Mouse (Mus musculus) hindbrain, postnatal 0 days (tissue): Measurements from ENCODE around the gene Oaz1. TPM values are rescaled to one million over a fixed set of nuclear protein-coding genes. Genes with fewer than 3 reads are reported as not detected.
A peak's percentile ranks its signal among the peaks of the same experiment; 100 is the strongest.

Experiments used
- ATAC-seq: fragments of 200-750 bp; cut with Nextera tagmentation; 2 replicates; pipeline ENCODE4 v1.8.0; 2017; ENCODE audit warnings: mild to moderate bottlenecking, moderate TSS enrichment, moderate library complexity
- DNase-seq: peaks from one replicate; pipeline ENCODE4 v3.0.0-alpha.2; 2015; ENCODE audit warnings: low spot score
- H3K27ac ChIP-seq: fragments of 300-500 bp; sonication (generic); 2 replicates; pipeline ENCODE4 v1.5.1; 2014; ENCODE audit warnings: mild to moderate bottlenecking
- H3K27me3 ChIP-seq: fragments of 300-500 bp; sonication (generic); 2 replicates; pipeline ENCODE4 v1.6.1; 2014; ENCODE audit warnings: low read length, mixed read lengths; ENCODE audit not compliant: insufficient read depth
- H3K36me3 ChIP-seq: fragments of 300-500 bp; sonication (generic); 2 replicates; pipeline ENCODE4 v1.6.1; 2014; ENCODE audit warnings: low read length, mixed read lengths; ENCODE audit not compliant: insufficient read depth
- H3K4me1 ChIP-seq: fragments of 300-500 bp; sonication (generic); 2 replicates; pipeline ENCODE4 v1.6.1; 2014; ENCODE audit warnings: antibody characterized with exemption, low read length, mixed read lengths; ENCODE audit not compliant: insufficient read depth
- H3K4me2 ChIP-seq: fragments of 300-500 bp; sonication (generic); 2 replicates; pipeline ENCODE4 v1.6.1; 2014; ENCODE audit warnings: low read depth, mild to moderate bottlenecking, low read length, moderate library complexity, mixed read lengths
- H3K4me3 ChIP-seq: fragments of 300-500 bp; sonication (generic); 2 replicates; pipeline ENCODE4 v1.5.1; 2014; ENCODE audit warnings: low read length
- H3K9ac ChIP-seq: fragments of 300-500 bp; sonication (generic); replicated peaks from 2 replicates; pipeline ENCODE4 v1.6.1; 2014; ENCODE audit warnings: mild to moderate bottlenecking, low read length, moderate library complexity, mixed read lengths
- H3K9me3 ChIP-seq: fragments of 300-500 bp; sonication (generic); 2 replicates; pipeline ENCODE4 v1.6.1; 2016; ENCODE audit warnings: low read length, mixed read lengths
- CTCF ChIP-seq: IDR thresholded peaks from 2 replicates; pipeline ENCODE4 v1.5.1; 2016; ENCODE audit warnings: antibody characterized with exemption, control low read depth, low read depth
- WGBS: fragments of 180-500 bp; shearing (Covaris S2); extraction: QIAGEN DNeasy Blood & Tissue Kit; methylation state at CpG from one replicate; pipeline ENCODE4 v1.1.7; 2014; 5-methylcytosine and 5-hydroxymethylcytosine counted together
- polyA plus RNA-seq: library from polyadenylated mRNA; unstranded; fragments of >200 nt; fragmentation: Nextera tagmentation; extraction: Ambion mirVana; gene quantifications from 2 replicates; pipeline ENCODE4 v1.2.1, GENCODE M21; 2015
- total RNA-seq: library from RNA; depleted of rRNA; stranded (reverse); fragments of >200 nt; gene quantifications from 2 replicates; pipeline ENCODE4 v1.2.3, GENCODE M21; 2014

The Oaz1 gene
- total and polyA plus RNA-seq, 2 experiments from 2014 or later, result 1,180 to 1,185 TPM

GRCm38 (mm10) chr10:80796307-80796848 is 30.1 kb upstream of the Oaz1 start:
- Histone ChIP-seq H3K4me1 (peaks cover 13% of the 10 kb centered on the region), H3K9me3 (no peaks in the 10 kb centered on the region), H3K4me3 (no peak overlapping the region), H3K9ac (peak overlapping the region; percentile 96; the same call in 1 of the 2 replicates), H3K27ac (no peak overlapping the region), H3K36me3 (peaks cover 26% of the 10 kb centered on the region), H3K4me2 (peak overlapping the region; percentile 97), H3K27me3 (no peaks in the 10 kb centered on the region)
- 73% methylated on average over 9 of the region's 9 CpGs for WGBS
- TF ChIP-seq CTCF, result no peak
- DNase-seq, result no peak
- ATAC-seq, result no peak

- H3K4me2 ChIP-seq, result peak overlapping the region; percentile 97
- WGBS, result 3% methylated on average over 56 of the region's 59 CpGs
Observed at GRCm38 (mm10) chr10:80797186-80798149, 29.0 kb upstream of the Oaz1 start.

GRCm38 (mm10) chr10:80798150-80799006 is 28.1 kb upstream of the Oaz1 start, which contains the start of the genes Sf3a2 and Plekhj1:
TSS of gene Sf3a2 (plus strand) at chr10:80798198.
TSS of gene Plekhj1 (minus strand) at chr10:80798626.
- peak within 1 kb of the TSS; percentile 87 for H3K4me3 ChIP-seq
- DNase-seq, result peak; percentile 99
- WGBS, result under 1% methylated on average over 93 of the region's 104 CpGs
- H3K4me1 ChIP-seq, result peaks cover 13% of the 10 kb centered on the region
- peak within 1 kb of the TSS; percentile 96 for H3K9ac ChIP-seq
- no peaks in the 10 kb centered on the region for H3K27me3 ChIP-seq
- H3K9me3 ChIP-seq, result no peaks in the 10 kb centered on the region
- H3K27ac ChIP-seq, result peak within 1 kb of the TSS; percentile 97
- TF ChIP-seq CTCF, result no peak
- peaks cover 36% of the 10 kb centered on the region for H3K36me3 ChIP-seq
- peak; percentile 92 for ATAC-seq
- H3K4me2 ChIP-seq, result peak within 1 kb of the TSS; percentile 97

More at GRCm38 (mm10) chr10:80797186-80798149, 29.0 kb upstream of the Oaz1 start:
- Histone ChIP-seq H3K4me1 (peaks cover 13% of the 10 kb centered on the region), H3K27ac (peak overlapping the region; percentile 97), H3K27me3 (no peaks in the 10 kb centered on the region), H3K9ac (peak overlapping the region; percentile 96), H3K36me3 (peaks cover 29% of the 10 kb centered on the region), H3K9me3 (no peaks in the 10 kb centered on the region), H3K4me3 (peak overlapping the region; percentile 87)
- TF ChIP-seq CTCF, result 0 out of 2 replicates have a peak, but pooled peaks have one; percentile 2
- ATAC-seq (peak; percentile 83), DNase-seq (peak; percentile 85)

- Histone ChIP-seq H3K27ac (peak overlapping the region; percentile 97), H3K36me3 (peaks cover 38% of the 10 kb centered on the region), H3K4me2 (peak overlapping the region; percentile 97), H3K27me3 (no peaks in the 10 kb centered on the region), H3K9ac (peak overlapping the region; percentile 96), H3K4me1 (peaks cover 13% of the 10 kb centered on the region), H3K9me3 (no peaks in the 10 kb centered on the region), H3K4me3 (peak overlapping the region; percentile 87)
- WGBS, result 3% methylated on average over 18 of the region's 18 CpGs
- no peak for TF ChIP-seq CTCF
- ATAC-seq, result no peak
- DNase-seq, result peak; percentile 43
Observed at GRCm38 (mm10) chr10:80799070-80799566, 27.3 kb upstream of the Oaz1 start.

GRCm38 (mm10) chr10:80802204-80802912 is 24.1 kb upstream of the Oaz1 start:
- H3K27ac ChIP-seq, result no peak overlapping the region
- no peak for ATAC-seq
- no peak for DNase-seq
- H3K4me2 ChIP-seq, result no peak overlapping the region
- H3K4me1 ChIP-seq, result peaks cover 13% of the 10 kb centered on the region
- H3K9me3 ChIP-seq, result no peaks in the 10 kb centered on the region
- H3K27me3 ChIP-seq, result no peaks in the 10 kb centered on the region
- WGBS, result 90% methylated on average over 10 of the region's 10 CpGs
- H3K9ac ChIP-seq, result no peak overlapping the region
- H3K36me3 ChIP-seq, result peaks cover 36% of the 10 kb centered on the region
- TF ChIP-seq CTCF, result no peak
- no peak overlapping the region for H3K4me3 ChIP-seq
